9 mouse cellular contexts compared by ENCODE assay signal in the genomic region with DNA sequence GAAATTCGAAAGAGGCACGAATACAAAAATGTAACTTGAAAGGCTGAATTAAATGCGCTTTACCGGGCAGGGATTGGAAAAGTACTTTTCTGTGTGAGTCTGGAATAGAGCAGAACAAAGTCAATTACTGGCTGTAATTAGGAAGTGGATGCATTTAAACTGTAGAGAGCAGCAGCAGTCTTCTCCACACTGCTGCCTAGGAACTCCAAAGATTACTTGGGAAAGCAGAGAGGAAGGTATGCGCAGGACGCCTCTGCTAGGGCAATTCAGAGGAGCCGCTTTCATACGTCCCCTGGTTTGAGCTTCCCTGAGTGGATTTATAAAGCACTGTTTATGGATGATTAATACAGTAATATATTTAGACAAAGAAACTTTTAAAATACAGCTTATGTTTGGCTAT.
A peak's percentile ranks its signal among the peaks of the same experiment; 100 is the strongest.
DNase-seq lines count a peak whose midpoint lies in the region; ATAC-seq lines count a peak whose summit lies in the region.
"Had no signal": no experiment of that assay in that cellular context is flagged by ENCODE, and none has a peak within 500 bp of the region (broad histone marks: within the 10 kb centered on the region; RNA-seq: fewer than 3 reads in every experiment).

No protein-coding gene starts in this region.

- no peak overlapping the region for H3K9ac ChIP-seq in kidney, embryonic 16.5 days (replicated peaks; ENCODE audit: low read length)
- no peak overlapping the region for H3K9ac ChIP-seq in forebrain, embryonic 15.5 days (replicated peaks)

- DNase-seq in embryo, embryonic 10 days (ENCODE audit: low spot score): peak; percentile 11
- DNase-seq in embryo, embryonic 9.5 days (ENCODE audit: extremely low spot score): no peak
- peak; percentile 12 to 28 for DNase-seq in kidney, postnatal 4 days
- peak; percentile 36 for DNase-seq in Muller cell, postnatal 12 days (ENCODE audit: inconsistent ontology term)
- DNase-seq in spleen, adult 18-20 months: no peak
- DNase-seq in cerebellum, adult 11 months: no peak
- DNase-seq: adrenal gland, postnatal 36 days had no signal

- no peaks in the 10 kb centered on the region for H3K4me1 ChIP-seq in kidney, embryonic 16.5 days (ENCODE audit: insufficient read depth, low read length)
- no peaks in the 10 kb centered on the region for H3K4me1 ChIP-seq in forebrain, embryonic 15.5 days

- 73% methylated on average over 8 of the region's 8 CpGs for WGBS in kidney, embryonic 16.5 days
- WGBS in forebrain, embryonic 15.5 days: 35% methylated on average over 8 of the region's 8 CpGs

- H3K36me3 ChIP-seq in kidney, embryonic 16.5 days (ENCODE audit: insufficient read depth, low read length): no peaks in the 10 kb centered on the region
- no peaks in the 10 kb centered on the region for H3K36me3 ChIP-seq in forebrain, embryonic 15.5 days

- H3K9me3 ChIP-seq in kidney, embryonic 16.5 days (ENCODE audit: low read length): no peaks in the 10 kb centered on the region
- no peaks in the 10 kb centered on the region for H3K9me3 ChIP-seq in forebrain, embryonic 15.5 days

- H3K27ac ChIP-seq in kidney, embryonic 16.5 days (ENCODE audit: low read length): no peak overlapping the region
- no peak overlapping the region for H3K27ac ChIP-seq in forebrain, embryonic 15.5 days (replicated peaks)

- no peak overlapping the region for H3K4me3 ChIP-seq in kidney, embryonic 16.5 days (ENCODE audit: low read length)
- H3K4me3 ChIP-seq in forebrain, embryonic 15.5 days: no peak overlapping the region

- no peaks in the 10 kb centered on the region for H3K27me3 ChIP-seq in kidney, embryonic 16.5 days (ENCODE audit: insufficient read depth, low read length)
- no peaks in the 10 kb centered on the region for H3K27me3 ChIP-seq in forebrain, embryonic 15.5 days

- no peak overlapping the region for H3K4me2 ChIP-seq in kidney, embryonic 16.5 days (replicated peaks; ENCODE audit: low read depth, low read length)
- no peak overlapping the region for H3K4me2 ChIP-seq in forebrain, embryonic 15.5 days (replicated peaks)

- ATAC-seq in kidney, embryonic 16.5 days (ENCODE audit: low FRiP score, low TSS enrichment): no peak
- ATAC-seq in forebrain, embryonic 15.5 days (replicated peaks): peak; percentile 74

Comparison
In these comparisons a context has a peak if more than half of its experiments do, and no peak if none do; other contexts are left out.
1. DNase-seq: peak in embryo, embryonic 10 days (single experiment), kidney, postnatal 4 days (2 of 2) and Muller cell, postnatal 12 days (single experiment); none in embryo, embryonic 9.5 days (single experiment), spleen, adult 18-20 months (0 of 2) and cerebellum, adult 11 months (single experiment).